Comparison of ENCODE assay signal across 23 mouse cellular contexts in genomic region chrX:143250709-143251108, GRCm38 (mm10).
DNase-seq lines count a peak whose midpoint lies in the region; ATAC-seq lines count a peak whose summit lies in the region.
"Had no signal": no experiment of that assay in that cellular context is flagged by ENCODE, and none has a peak within 500 bp of the region (broad histone marks: within the 10 kb centered on the region; RNA-seq: fewer than 3 reads in every experiment).

No protein-coding gene starts in this region.

- H3K36me3 ChIP-seq in midbrain, embryonic 12.5 days, result no peaks in the 10 kb centered on the region
- H3K36me3 ChIP-seq in midbrain, embryonic 16.5 days (ENCODE audit: control insufficient read depth, insufficient read depth, low read length), result no peaks in the 10 kb centered on the region
- no peaks in the 10 kb centered on the region for H3K36me3 ChIP-seq in forebrain, embryonic 13.5 days (ENCODE audit: poor library complexity, severe bottlenecking)
- H3K36me3 ChIP-seq in forebrain, embryonic 15.5 days, result no peaks in the 10 kb centered on the region
- H3K36me3 ChIP-seq: embryonic facial prominence, embryonic 12.5 days; embryonic facial prominence, embryonic 15.5 days; hindbrain, embryonic 12.5 days; hindbrain, embryonic 15.5 days had no signal

- H3K27ac ChIP-seq in midbrain, embryonic 12.5 days (replicated peaks), result no peak overlapping the region
- H3K27ac ChIP-seq in midbrain, embryonic 16.5 days (ENCODE audit: low read length), result no peak overlapping the region
- H3K27ac ChIP-seq in forebrain, embryonic 13.5 days, result no peak overlapping the region
- no peak overlapping the region for H3K27ac ChIP-seq in forebrain, embryonic 15.5 days (replicated peaks)
- H3K27ac ChIP-seq: embryonic facial prominence, embryonic 12.5 days; embryonic facial prominence, embryonic 15.5 days; gastrocnemius, adult 2 months; hindbrain, embryonic 12.5 days; hindbrain, embryonic 15.5 days had no signal

- peak; percentile 44; the same call in 1 of the 2 replicates for ATAC-seq in midbrain, embryonic 12.5 days (ENCODE audit: low FRiP score, low read depth)
- ATAC-seq in midbrain, embryonic 16.5 days, result no peak
- ATAC-seq in forebrain, embryonic 13.5 days, result peak; percentile 78
- ATAC-seq in forebrain, embryonic 15.5 days (replicated peaks), result peak; percentile 53
- ATAC-seq: activated CD4-positive, CD25-positive, alpha-beta regulatory T cell, adult 4 months; CD4-positive, CD25-positive, alpha-beta regulatory T cell, adult 4 months; intestine, postnatal 0 days had no signal

- DNase-seq in Muller cell, postnatal 12 days (ENCODE audit: inconsistent ontology term), result no peak
- DNase-seq in thymus, postnatal 4 days, result no peak
- DNase-seq: adrenal gland, adult 8-10 months; adrenal gland, postnatal 36 days; cerebellum, adult 11 months; cerebellum, adult 2 months; cerebellum, adult 9-11 months; cerebellum, postnatal 25 days; gastrocnemius, adult 2 months; gastrocnemius, postnatal 14 days; heart, adult 11 months had no signal

- H3K4me2 ChIP-seq in midbrain, embryonic 12.5 days (replicated peaks), result no peak overlapping the region
- H3K4me2 ChIP-seq in midbrain, embryonic 16.5 days (ENCODE audit: low read length), result no peak overlapping the region
- H3K4me2 ChIP-seq in forebrain, embryonic 13.5 days, result no peak overlapping the region
- no peak overlapping the region for H3K4me2 ChIP-seq in forebrain, embryonic 15.5 days (replicated peaks)
- H3K4me2 ChIP-seq: embryonic facial prominence, embryonic 12.5 days; embryonic facial prominence, embryonic 15.5 days; heart, embryonic 11.5 days; hindbrain, embryonic 12.5 days; hindbrain, embryonic 15.5 days had no signal

- H3K4me3 ChIP-seq in midbrain, embryonic 12.5 days, result no peak overlapping the region
- H3K4me3 ChIP-seq in midbrain, embryonic 16.5 days (ENCODE audit: low read depth, low read length), result no peak overlapping the region
- H3K4me3 ChIP-seq in forebrain, embryonic 13.5 days, result no peak overlapping the region
- H3K4me3 ChIP-seq in forebrain, embryonic 15.5 days, result no peak overlapping the region
- H3K4me3 ChIP-seq: embryonic facial prominence, embryonic 12.5 days; embryonic facial prominence, embryonic 15.5 days; gastrocnemius, adult 2 months; hindbrain, embryonic 12.5 days; hindbrain, embryonic 15.5 days had no signal

- H3K27me3 ChIP-seq in midbrain, embryonic 12.5 days, result no peaks in the 10 kb centered on the region
- H3K27me3 ChIP-seq in midbrain, embryonic 16.5 days (ENCODE audit: control insufficient read depth, insufficient read depth, low read depth, low read length), result no peaks in the 10 kb centered on the region
- H3K27me3 ChIP-seq in forebrain, embryonic 13.5 days, result no peaks in the 10 kb centered on the region
- H3K27me3 ChIP-seq in forebrain, embryonic 15.5 days, result no peaks in the 10 kb centered on the region
- H3K27me3 ChIP-seq: embryonic facial prominence, embryonic 12.5 days; hindbrain, embryonic 12.5 days; hindbrain, embryonic 15.5 days had no signal

- no peak overlapping the region for H3K9ac ChIP-seq in midbrain, embryonic 12.5 days (replicated peaks)
- no peak overlapping the region for H3K9ac ChIP-seq in midbrain, embryonic 16.5 days (ENCODE audit: low read depth, low read length)
- H3K9ac ChIP-seq in forebrain, embryonic 13.5 days, result no peak overlapping the region
- no peak overlapping the region for H3K9ac ChIP-seq in forebrain, embryonic 15.5 days (replicated peaks)
- H3K9ac ChIP-seq: embryonic facial prominence, embryonic 12.5 days; embryonic facial prominence, embryonic 15.5 days; hindbrain, embryonic 12.5 days; hindbrain, embryonic 15.5 days had no signal

- H3K9me3 ChIP-seq in midbrain, embryonic 12.5 days, result no peaks in the 10 kb centered on the region
- no peaks in the 10 kb centered on the region for H3K9me3 ChIP-seq in midbrain, embryonic 16.5 days (replicated peaks; ENCODE audit: control insufficient read depth, low read length, poor library complexity, severe bottlenecking)
- H3K9me3 ChIP-seq in forebrain, embryonic 13.5 days (replicated peaks), result no peaks in the 10 kb centered on the region
- H3K9me3 ChIP-seq in forebrain, embryonic 15.5 days, result no peaks in the 10 kb centered on the region
- H3K9me3 ChIP-seq: embryonic facial prominence, embryonic 12.5 days; embryonic facial prominence, embryonic 15.5 days; hindbrain, embryonic 12.5 days; hindbrain, embryonic 15.5 days had no signal

- H3K4me1 ChIP-seq in midbrain, embryonic 12.5 days, result no peaks in the 10 kb centered on the region
- no peaks in the 10 kb centered on the region for H3K4me1 ChIP-seq in midbrain, embryonic 16.5 days (ENCODE audit: control insufficient read depth, insufficient read depth, low read length)
- no peaks in the 10 kb centered on the region for H3K4me1 ChIP-seq in forebrain, embryonic 13.5 days
- no peaks in the 10 kb centered on the region for H3K4me1 ChIP-seq in forebrain, embryonic 15.5 days
- H3K4me1 ChIP-seq: embryonic facial prominence, embryonic 12.5 days; embryonic facial prominence, embryonic 15.5 days; hindbrain, embryonic 12.5 days; hindbrain, embryonic 15.5 days had no signal
